Mouse (Mus musculus) forebrain, embryonic 15.5 days (tissue): Measurements from ENCODE around the gene Uhrf1. TPM values are rescaled to one million over a fixed set of nuclear protein-coding genes. Genes with fewer than 3 reads are reported as not detected.

ENCODE experiments used
- ATAC-seq: fragments of 200-750 bp; cut with Nextera tagmentation; replicated peaks from 2 replicates; pipeline ENCODE4 v1.8.0; 2017; ENCODE audit warnings: mild to moderate bottlenecking, moderate TSS enrichment, moderate library complexity
- H3K27ac ChIP-seq: fragments of 300-500 bp; sonication (generic); replicated peaks from 2 replicates; pipeline ENCODE4 v1.5.1; 2015; ENCODE audit warnings: mild to moderate bottlenecking, inconsistent platforms
- H3K27me3 ChIP-seq: fragments of 300-500 bp; sonication (generic); 2 replicates; pipeline ENCODE4 v1.6.1; 2015; ENCODE audit warnings: inconsistent platforms
- H3K36me3 ChIP-seq: fragments of 300-500 bp; sonication (generic); 2 replicates; pipeline ENCODE4 v1.6.1; 2015; ENCODE audit warnings: mild to moderate bottlenecking, inconsistent platforms
- H3K4me1 ChIP-seq: fragments of 300-500 bp; sonication (generic); 2 replicates; pipeline ENCODE4 v1.6.1; 2015; ENCODE audit warnings: inconsistent platforms
- H3K4me2 ChIP-seq: fragments of 300-500 bp; sonication (generic); replicated peaks from 2 replicates; pipeline ENCODE4 v1.6.1; 2015; ENCODE audit warnings: mild to moderate bottlenecking, inconsistent platforms
- H3K4me3 ChIP-seq: fragments of 300-500 bp; sonication (generic); 2 replicates; pipeline ENCODE4 v1.5.1; 2015; ENCODE audit warnings: mild to moderate bottlenecking, inconsistent platforms
- H3K9ac ChIP-seq: fragments of 300-500 bp; sonication (generic); replicated peaks from 2 replicates; pipeline ENCODE4 v1.6.1; 2015; ENCODE audit warnings: mild to moderate bottlenecking, inconsistent platforms
- H3K9me3 ChIP-seq: fragments of 300-500 bp; sonication (generic); 2 replicates; pipeline ENCODE4 v1.6.1; 2016; ENCODE audit warnings: inconsistent platforms
- WGBS: fragments of 180-500 bp; shearing (Covaris S2); methylation state at CpG from one replicate; pipeline ENCODE4 v1.1.7; 2015; ENCODE audit warnings: mixed read lengths; 5-methylcytosine and 5-hydroxymethylcytosine counted together
- polyA plus RNA-seq: library from polyadenylated mRNA; unstranded; fragments of >200 nt; fragmentation: Nextera tagmentation; extraction: Ambion mirVana; gene quantifications from 2 replicates; pipeline ENCODE4 v1.2.1, GENCODE M21; 2015

Uhrf1 gene
- polyA plus RNA-seq, 1 experiment from 2014 or later, result 55.6 TPM

GRCm38 (mm10) chr17:56361542-56361941 is 58.4 kb downstream of the Uhrf1 start:
- Histone ChIP-seq H3K9ac (no peak overlapping the region), H3K4me3 (no peak overlapping the region), H3K4me1 (peaks cover 23% of the 10 kb centered on the region), H3K27ac (no peak overlapping the region), H3K27me3 (no peaks in the 10 kb centered on the region), H3K9me3 (no peaks in the 10 kb centered on the region), H3K4me2 (no peak overlapping the region), H3K36me3 (peaks cover 28% of the 10 kb centered on the region; the same call in 1 of the 2 replicates)
- no peak for ATAC-seq
- WGBS, result 94% methylated on average over 2 of the region's 2 CpGs

GRCm38 (mm10) chr17:56365791-56366673 is 62.9 kb downstream of the Uhrf1 start:
- Histone ChIP-seq H3K36me3 (peaks cover 21% of the 10 kb centered on the region; the same call in 1 of the 2 replicates), H3K27me3 (no peaks in the 10 kb centered on the region), H3K4me1 (peaks cover 26% of the 10 kb centered on the region), H3K9me3 (no peaks in the 10 kb centered on the region), H3K4me2 (no peak overlapping the region), H3K4me3 (no peak overlapping the region), H3K27ac (peak overlapping the region; percentile 65), H3K9ac (no peak overlapping the region)
- WGBS, result 56% methylated on average over 7 of the region's 7 CpGs
- no peak for ATAC-seq

GRCm38 (mm10) chr17:56368291-56368790 is 65.2 kb downstream of the Uhrf1 start:
- H3K27ac ChIP-seq, result peak overlapping the region; percentile 44
- ATAC-seq, result peak; percentile 21; the same call in 1 of the 2 replicates

GRCm38 (mm10) chr17:56370090-56370489 is 67.0 kb downstream of the Uhrf1 start:
- Histone ChIP-seq H3K9ac (no peak overlapping the region), H3K4me3 (no peak overlapping the region), H3K27ac (0 out of 2 replicates have a peak overlapping the region, but pooled peaks have one; percentile 4), H3K36me3 (peaks cover 26% of the 10 kb centered on the region), H3K4me2 (no peak overlapping the region), H3K4me1 (peaks cover 57% of the 10 kb centered on the region), H3K9me3 (no peaks in the 10 kb centered on the region), H3K27me3 (no peaks in the 10 kb centered on the region)
- 90% methylated on average over 3 of the region's 3 CpGs for WGBS
- ATAC-seq, result no peak

More at GRCm38 (mm10) chr17:56368291-56368790, 65.2 kb downstream of the Uhrf1 start:
- Histone ChIP-seq H3K9ac (no peak overlapping the region), H3K4me1 (peaks cover 39% of the 10 kb centered on the region), H3K4me2 (no peak overlapping the region), H3K9me3 (no peaks in the 10 kb centered on the region), H3K27me3 (no peaks in the 10 kb centered on the region), H3K36me3 (peaks cover 24% of the 10 kb centered on the region; the same call in 1 of the 2 replicates), H3K4me3 (no peak overlapping the region)
- WGBS, result 69% methylated on average over 6 of the region's 6 CpGs

- H3K27me3 ChIP-seq, result no peaks in the 10 kb centered on the region
- no peak overlapping the region for H3K4me3 ChIP-seq
- peaks cover 26% of the 10 kb centered on the region for H3K36me3 ChIP-seq
- WGBS, result 48% methylated on average over 15 of the region's 15 CpGs
- H3K27ac ChIP-seq, result peak overlapping the region; percentile 47
- no peak overlapping the region for H3K4me2 ChIP-seq
- no peaks in the 10 kb centered on the region for H3K9me3 ChIP-seq
- ATAC-seq, result no peak; the same call in 1 of the 2 replicates
- no peak overlapping the region for H3K9ac ChIP-seq
- peaks cover 46% of the 10 kb centered on the region for H3K4me1 ChIP-seq
Measured at GRCm38 (mm10) chr17:56371029-56371660, 68.0 kb downstream of the Uhrf1 start.

- Histone ChIP-seq H3K9ac (no peak overlapping the region), H3K27ac (no peak overlapping the region), H3K36me3 (peaks cover 36% of the 10 kb centered on the region), H3K9me3 (no peaks in the 10 kb centered on the region), H3K27me3 (no peaks in the 10 kb centered on the region), H3K4me1 (peaks cover 42% of the 10 kb centered on the region), H3K4me3 (no peak overlapping the region), H3K4me2 (no peak overlapping the region)
- ATAC-seq, result no peak
- WGBS, result 74% methylated on average over 4 of the region's 4 CpGs
Measured at GRCm38 (mm10) chr17:56372109-56372508, 69.0 kb downstream of the Uhrf1 start.

Other genes starting within 250 kb of the Uhrf1 start
- 81.1 and 89.5 TPM in 2 replicates for gene Ubxn6, start 228.3 kb upstream of the Uhrf1 start, polyA plus RNA-seq
- 144 and 167 TPM in 2 replicates for gene Hdgfl2, start 223.7 kb upstream of the Uhrf1 start, polyA plus RNA-seq
- 0.11 TPM in 2 replicates for gene Plin4, start 193.5 kb upstream of the Uhrf1 start, polyA plus RNA-seq
- gene Plin5, start 185.7 kb upstream of the Uhrf1 start, polyA plus RNA-seq, result 0.69 and 0.74 TPM in 2 replicates
- 0.13 and 0.19 TPM in 2 replicates for gene Lrg1, start 181.3 kb upstream of the Uhrf1 start, polyA plus RNA-seq
- gene Sema6b, start 163.0 kb upstream of the Uhrf1 start, polyA plus RNA-seq, result 13.6 and 14.2 TPM in 2 replicates
- 9.0 and 10.0 TPM in 2 replicates for gene Tnfaip8l1, start 140.8 kb upstream of the Uhrf1 start, polyA plus RNA-seq
- 59.7 and 63.2 TPM in 2 replicates for gene Mydgf, start 119.4 kb upstream of the Uhrf1 start, polyA plus RNA-seq
- 30.7 and 31.2 TPM in 2 replicates for gene Dpp9, start 84.4 kb upstream of the Uhrf1 start, polyA plus RNA-seq
- gene Fem1a, start 46.5 kb upstream of the Uhrf1 start, polyA plus RNA-seq, result 21.4 and 22.9 TPM in 2 replicates
- 1.3 and 1.7 TPM in 2 replicates for gene Ticam1, start 26.5 kb upstream of the Uhrf1 start, polyA plus RNA-seq
- gene Plin3, start 10.4 kb upstream of the Uhrf1 start, polyA plus RNA-seq, result 10.9 and 13.6 TPM in 2 replicates
- gene Arrdc5, start 3.0 kb upstream of the Uhrf1 start, polyA plus RNA-seq, result not detected in 2 replicates
- 81.2 and 81.5 TPM in 2 replicates for gene Kdm4b, start 22.7 kb downstream of the Uhrf1 start, polyA plus RNA-seq
- gene Ptprs, start 173.2 kb downstream of the Uhrf1 start, polyA plus RNA-seq, result 375 and 409 TPM in 2 replicates
- gene Znrf4, start 209.1 kb downstream of the Uhrf1 start, polyA plus RNA-seq, result 0.14 and 0.36 TPM in 2 replicates